Mouse (Mus musculus): ENCODE results near the gene Rnaseh2a. TPM values are rescaled to one million over a fixed set of nuclear protein-coding genes. Genes with fewer than 3 reads are reported as not detected.
A peak's percentile ranks its signal among the peaks of the same experiment; 100 is the strongest.

Gene Rnaseh2a
- polyA plus RNA-seq, 1 experiment from 2014 or later: 108 TPM

DNA sequence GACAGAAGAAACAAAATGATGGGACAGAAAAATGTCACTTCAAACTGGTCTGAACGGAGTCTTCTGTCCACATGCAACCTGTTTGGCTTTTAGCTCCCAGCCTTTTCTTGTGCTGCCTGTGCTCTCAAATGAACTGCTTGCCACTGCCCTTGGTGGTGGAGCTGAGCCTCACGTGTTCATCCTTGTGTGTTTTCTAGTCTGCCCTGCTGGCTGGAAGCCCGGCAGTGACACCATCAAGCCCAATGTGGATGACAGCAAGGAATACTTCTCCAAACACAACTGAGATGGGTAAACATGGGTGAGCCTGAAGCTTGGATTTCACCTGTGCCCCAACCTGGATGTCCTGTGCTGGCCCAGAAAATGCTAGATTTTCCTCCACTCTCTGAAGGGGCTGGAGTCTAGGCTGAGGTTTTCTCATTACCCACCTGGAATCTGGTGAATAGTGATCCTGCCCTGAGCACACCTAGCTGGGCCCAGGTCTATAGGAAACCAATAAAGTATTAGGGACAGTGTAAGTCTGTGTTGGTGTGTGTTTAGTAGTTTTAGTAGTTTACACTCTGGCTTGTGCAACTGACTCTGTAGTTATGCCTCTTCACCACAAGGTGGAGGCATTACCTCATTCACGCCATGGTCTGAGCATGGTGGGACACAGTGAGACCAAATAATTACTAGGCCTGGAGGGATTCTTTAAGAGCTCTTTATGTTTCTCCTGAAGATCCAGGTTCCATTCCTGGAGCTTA, 4.4 kb upstream of the Rnaseh2a start:
- no peaks in the 10 kb centered on the region; the same call in 1 of the 2 replicates for H3K36me3 ChIP-seq (ENCODE audit: control insufficient read depth, insufficient read depth, low read length)
- H3K4me1 ChIP-seq (ENCODE audit: control insufficient read depth, insufficient read depth, low read length): peaks cover 26% of the 10 kb centered on the region
- no peak overlapping the region for H3K27ac ChIP-seq (ENCODE audit: low read length)
- H3K27me3 ChIP-seq (ENCODE audit: control insufficient read depth, insufficient read depth, low read length): no peaks in the 10 kb centered on the region
- WGBS: 54% methylated on average over 4 of the region's 4 CpGs
- H3K4me2 ChIP-seq (ENCODE audit: low read depth, low read length): no peak overlapping the region
- no peaks in the 10 kb centered on the region for H3K9me3 ChIP-seq (replicated peaks; ENCODE audit: control insufficient read depth, low read length)
- no peak for ATAC-seq (ENCODE audit: insufficient read depth, low FRiP score)
- H3K4me3 ChIP-seq (replicated peaks; ENCODE audit: low read length): no peak overlapping the region
- no peak overlapping the region for H3K9ac ChIP-seq (ENCODE audit: low read length)

DNA sequence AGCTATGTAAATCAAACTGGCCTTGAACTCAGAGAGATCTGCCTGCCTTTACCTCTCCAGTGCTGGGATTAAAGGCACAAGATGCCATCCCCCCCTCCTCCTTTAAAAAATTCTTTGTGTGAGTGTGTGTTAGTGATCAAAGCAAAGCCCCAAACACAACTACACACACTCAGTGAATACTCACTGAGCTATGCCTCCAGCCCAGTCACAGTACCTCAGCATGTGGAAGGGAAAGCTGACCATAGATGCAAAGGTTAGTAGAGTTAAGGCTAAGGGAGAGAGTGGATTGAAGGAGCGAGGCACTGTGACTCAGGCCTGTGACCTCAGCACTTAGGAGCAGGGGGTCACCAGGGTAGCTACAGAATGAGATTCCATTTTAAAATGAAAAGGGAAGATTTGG, 3.5 kb upstream of the Rnaseh2a start:
- Histone ChIP-seq H3K4me1 (ENCODE audit: control insufficient read depth, insufficient read depth, low read length) (peaks cover 27% of the 10 kb centered on the region), H3K27ac (ENCODE audit: low read length) (no peak overlapping the region), H3K9me3 (replicated peaks; ENCODE audit: control insufficient read depth, low read length) (no peaks in the 10 kb centered on the region), H3K36me3 (ENCODE audit: control insufficient read depth, insufficient read depth, low read length) (no peaks in the 10 kb centered on the region; the same call in 1 of the 2 replicates), H3K4me2 (ENCODE audit: low read depth, low read length) (no peak overlapping the region), H3K9ac (ENCODE audit: low read length) (no peak overlapping the region), H3K4me3 (replicated peaks; ENCODE audit: low read length) (no peak overlapping the region), H3K27me3 (ENCODE audit: control insufficient read depth, insufficient read depth, low read length) (no peaks in the 10 kb centered on the region)
- ATAC-seq (ENCODE audit: insufficient read depth, low FRiP score): no peak
- WGBS: 84% methylated on average over 1 of the region's 1 CpGs

- H3K9me3 ChIP-seq (replicated peaks; ENCODE audit: control insufficient read depth, low read length): no peaks in the 10 kb centered on the region
- no peaks in the 10 kb centered on the region for H3K27me3 ChIP-seq (ENCODE audit: control insufficient read depth, insufficient read depth, low read length)
- no peak for ATAC-seq (ENCODE audit: insufficient read depth, low FRiP score)
- no peak overlapping the region for H3K27ac ChIP-seq (ENCODE audit: low read length)
- peak overlapping the region; percentile 81 for H3K4me3 ChIP-seq (replicated peaks; ENCODE audit: low read length)
- peaks cover 26% of the 10 kb centered on the region for H3K4me1 ChIP-seq (ENCODE audit: control insufficient read depth, insufficient read depth, low read length)
- H3K4me2 ChIP-seq (ENCODE audit: low read depth, low read length): peak overlapping the region; percentile 92
- WGBS: 50% methylated on average over 5 of the region's 5 CpGs
- no peaks in the 10 kb centered on the region; the same call in 1 of the 2 replicates for H3K36me3 ChIP-seq (ENCODE audit: control insufficient read depth, insufficient read depth, low read length)
- peak overlapping the region; percentile 92 for H3K9ac ChIP-seq (ENCODE audit: low read length)
Observed at GRCm38 (mm10) chr8:84970913-84971312, 1.3 kb upstream of the Rnaseh2a start.

DNA sequence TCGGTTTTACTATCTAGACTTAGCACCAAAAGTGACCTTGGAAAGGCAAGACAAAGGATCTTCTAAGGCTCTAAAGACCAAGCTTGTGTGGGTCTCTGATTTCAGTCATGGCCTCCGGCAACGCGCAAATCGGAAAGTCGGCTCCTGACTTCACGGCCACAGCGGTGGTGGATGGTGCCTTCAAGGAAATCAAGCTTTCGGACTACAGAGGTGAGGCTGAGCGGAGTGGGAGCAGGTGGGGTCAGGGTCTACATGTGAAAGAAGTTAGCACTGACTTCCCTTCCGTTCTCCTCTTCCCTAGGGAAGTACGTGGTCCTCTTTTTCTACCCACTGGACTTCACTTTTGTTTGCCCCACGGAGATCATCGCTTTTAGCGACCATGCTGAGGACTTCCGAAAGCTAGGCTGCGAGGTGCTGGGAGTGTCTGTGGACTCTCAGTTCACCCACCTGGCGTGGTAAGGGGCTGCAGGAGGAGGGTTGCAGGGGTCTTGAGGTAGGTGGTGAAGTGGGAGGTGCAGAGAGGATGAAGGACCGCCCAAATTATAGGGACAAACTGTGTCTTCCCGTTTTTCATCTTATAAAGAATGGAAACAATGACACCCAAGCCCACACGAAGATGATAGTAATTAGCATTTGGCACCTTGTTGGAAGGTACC, 696 bp upstream of the Rnaseh2a start:
- H3K4me2 ChIP-seq (ENCODE audit: low read depth, low read length): peak overlapping the region; percentile 92
- WGBS: 3% methylated on average over 21 of the region's 21 CpGs
- H3K36me3 ChIP-seq (ENCODE audit: control insufficient read depth, insufficient read depth, low read length): no peaks in the 10 kb centered on the region; the same call in 1 of the 2 replicates
- H3K4me3 ChIP-seq (replicated peaks; ENCODE audit: low read length): peak overlapping the region; percentile 81
- H3K27ac ChIP-seq (ENCODE audit: low read length): peak overlapping the region; percentile 96
- no peak for ATAC-seq (ENCODE audit: insufficient read depth, low FRiP score)
- no peaks in the 10 kb centered on the region for H3K27me3 ChIP-seq (ENCODE audit: control insufficient read depth, insufficient read depth, low read length)
- peak overlapping the region; percentile 92 for H3K9ac ChIP-seq (ENCODE audit: low read length)
- no peaks in the 10 kb centered on the region for H3K9me3 ChIP-seq (replicated peaks; ENCODE audit: control insufficient read depth, low read length)
- H3K4me1 ChIP-seq (ENCODE audit: control insufficient read depth, insufficient read depth, low read length): peaks cover 25% of the 10 kb centered on the region

DNA sequence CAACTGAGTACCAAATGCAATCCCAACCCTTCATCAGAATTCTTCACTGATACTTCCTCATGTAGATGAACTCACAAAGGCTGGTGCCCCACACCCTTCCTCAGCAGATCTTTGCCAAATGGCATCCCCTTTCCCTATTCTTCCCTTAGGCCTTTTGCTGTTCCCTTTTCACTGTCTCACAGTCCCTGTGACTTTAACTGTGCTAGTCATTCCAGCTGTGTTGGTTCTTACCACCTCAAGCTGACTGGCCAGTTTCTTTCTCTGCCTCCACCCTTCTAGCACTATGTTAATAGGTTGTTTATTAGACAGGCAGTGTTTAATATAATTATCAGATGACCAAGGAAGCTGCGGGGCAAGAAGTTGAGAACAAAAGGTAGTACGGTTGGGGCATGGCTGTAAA, 917 bp downstream of the Rnaseh2a start:
- Histone ChIP-seq H3K9me3 (replicated peaks; ENCODE audit: control insufficient read depth, low read length) (no peaks in the 10 kb centered on the region), H3K4me2 (ENCODE audit: low read depth, low read length) (peak overlapping the region; percentile 92), H3K4me3 (replicated peaks; ENCODE audit: low read length) (peak overlapping the region; percentile 81), H3K9ac (ENCODE audit: low read length) (peak overlapping the region; percentile 92), H3K36me3 (ENCODE audit: control insufficient read depth, insufficient read depth, low read length) (no peaks in the 10 kb centered on the region; the same call in 1 of the 2 replicates), H3K4me1 (ENCODE audit: control insufficient read depth, insufficient read depth, low read length) (peaks cover 29% of the 10 kb centered on the region), H3K27ac (ENCODE audit: low read length) (peak overlapping the region; percentile 96), H3K27me3 (ENCODE audit: control insufficient read depth, insufficient read depth, low read length) (no peaks in the 10 kb centered on the region)
- 10% methylated on average over 2 of the region's 2 CpGs for WGBS
- ATAC-seq (ENCODE audit: insufficient read depth, low FRiP score): no peak

GRCm38 (mm10) chr8:84967532-84968304, 1.8 kb downstream of the Rnaseh2a start:
- ATAC-seq (ENCODE audit: insufficient read depth, low FRiP score): no peak
- 87% methylated on average over 13 of the region's 13 CpGs for WGBS
- no peaks in the 10 kb centered on the region for H3K27me3 ChIP-seq (ENCODE audit: control insufficient read depth, insufficient read depth, low read length)
- H3K27ac ChIP-seq (ENCODE audit: low read length): peak overlapping the region; percentile 96; the same call in 1 of the 2 replicates
- no peaks in the 10 kb centered on the region; the same call in 1 of the 2 replicates for H3K36me3 ChIP-seq (ENCODE audit: control insufficient read depth, insufficient read depth, low read length)
- H3K4me3 ChIP-seq (replicated peaks; ENCODE audit: low read length): no peak overlapping the region
- no peaks in the 10 kb centered on the region for H3K9me3 ChIP-seq (replicated peaks; ENCODE audit: control insufficient read depth, low read length)
- H3K4me2 ChIP-seq (ENCODE audit: low read depth, low read length): no peak overlapping the region
- H3K9ac ChIP-seq (ENCODE audit: low read length): no peak overlapping the region
- peaks cover 29% of the 10 kb centered on the region for H3K4me1 ChIP-seq (ENCODE audit: control insufficient read depth, insufficient read depth, low read length)

- no peak overlapping the region for H3K4me3 ChIP-seq (replicated peaks; ENCODE audit: low read length)
- H3K4me1 ChIP-seq (ENCODE audit: control insufficient read depth, insufficient read depth, low read length): peaks cover 29% of the 10 kb centered on the region
- no peak for ATAC-seq (ENCODE audit: insufficient read depth, low FRiP score)
- WGBS: 31% methylated on average over 3 of the region's 3 CpGs
- H3K4me2 ChIP-seq (ENCODE audit: low read depth, low read length): peak overlapping the region; percentile 96; the same call in 1 of the 2 replicates
- peak overlapping the region; percentile 25 for H3K27ac ChIP-seq (ENCODE audit: low read length)
- H3K9me3 ChIP-seq (replicated peaks; ENCODE audit: control insufficient read depth, low read length): no peaks in the 10 kb centered on the region
- no peaks in the 10 kb centered on the region for H3K27me3 ChIP-seq (ENCODE audit: control insufficient read depth, insufficient read depth, low read length)
- peak overlapping the region; percentile 46; the same call in 1 of the 2 replicates for H3K9ac ChIP-seq (ENCODE audit: low read length)
- no peaks in the 10 kb centered on the region; the same call in 1 of the 2 replicates for H3K36me3 ChIP-seq (ENCODE audit: control insufficient read depth, insufficient read depth, low read length)
Observed at GRCm38 (mm10) chr8:84966603-84967002, 3.0 kb downstream of the Rnaseh2a start.

- ATAC-seq (ENCODE audit: insufficient read depth, low FRiP score): peak; percentile 92
- Histone ChIP-seq H3K4me3 (replicated peaks; ENCODE audit: low read length) (peak overlapping the region; percentile 76), H3K4me1 (ENCODE audit: control insufficient read depth, insufficient read depth, low read length) (peaks cover 25% of the 10 kb centered on the region), H3K27ac (ENCODE audit: low read length) (peak overlapping the region; percentile 86), H3K4me2 (ENCODE audit: low read depth, low read length) (peak overlapping the region; percentile 96), H3K9me3 (replicated peaks; ENCODE audit: control insufficient read depth, low read length) (no peaks in the 10 kb centered on the region), H3K27me3 (ENCODE audit: control insufficient read depth, insufficient read depth, low read length) (no peaks in the 10 kb centered on the region), H3K9ac (ENCODE audit: low read length) (peak overlapping the region; percentile 82), H3K36me3 (ENCODE audit: control insufficient read depth, insufficient read depth, low read length) (no peaks in the 10 kb centered on the region; the same call in 1 of the 2 replicates)
- under 1% methylated on average over 41 of the region's 41 CpGs for WGBS
Observed at GRCm38 (mm10) chr8:84965731-84966291, 3.8 kb downstream of the Rnaseh2a start.

Measured in stomach, embryonic 16.5 days (tissue).